Comparison of ENCODE assay signal across 19 mouse cellular contexts in genomic region chr13:67425699-67426098, GRCm38 (mm10). TPM values are rescaled to one million over a fixed set of nuclear protein-coding genes. Genes with fewer than 3 reads are reported as not detected.
"Had no signal": no experiment of that assay in that cellular context is flagged by ENCODE, and none has a peak within 500 bp of the region (broad histone marks: within the 10 kb centered on the region; RNA-seq: fewer than 3 reads in every experiment).

No protein-coding gene starts in this region.

RNA-seq across cellular contexts. Expression of gene Zfp459, which starts 4.5 kb away (rescaled TPM):
- polyA plus RNA-seq: liver, postnatal 0 days; myocyte had no signal

RNA-seq across cellular contexts. Expression of gene Gm28041, which starts 50.2 kb away (rescaled TPM):
- total RNA-seq: left cerebral cortex, postnatal 10 days; left cerebral cortex, postnatal 14 days; left cerebral cortex, postnatal 25 days; left cerebral cortex, postnatal 4 days; midbrain, postnatal 0 days; monocyte, adult 5-6 weeks had no signal
- polyA plus RNA-seq: limb, embryonic 12.5 days; limb, embryonic 15.5 days; liver, adult 2 months; liver, embryonic 11.5 days; liver, embryonic 13.5 days; macrophage; midbrain, embryonic 13.5 days; midbrain, embryonic 14.5 days; midbrain, embryonic 15.5 days; midbrain, postnatal 0 days; neural tube, embryonic 11.5 days; neural tube, embryonic 12.5 days had no signal
